Mouse (Mus musculus): ENCODE data around the gene Ugt1a7c. TPM values are rescaled to one million over a fixed set of nuclear protein-coding genes. Genes with fewer than 3 reads are reported as not detected.
"Not testable (repeated sequence)": the region's sequence is repeated elsewhere in the genome, so short reads cannot be mapped to it uniquely, and the experiment has no call there.

Ugt1a7c gene
- polyA plus RNA-seq, 1 experiment, result 96.9 TPM

- H3K27me3 ChIP-seq (replicated peaks; ENCODE audit: control insufficient read depth, insufficient read depth, low read length), result no peaks in the 10 kb centered on the region
- no peak for DNase-seq
- TF ChIP-seq POLR2A (IDR thresholded peaks at IDR 0.05; ENCODE audit: low read depth, low read length) (no peak), CTCF (conservative IDR thresholded peaks at IDR 0.05; ENCODE audit: insufficient read depth, insufficient read length, low read depth, low read length) (no peak)
- no peaks in the 10 kb centered on the region for H3K36me3 ChIP-seq (ENCODE audit: control insufficient read depth, insufficient read depth, low read length)
- WGBS, result 68% methylated on average over 3 of the region's 3 CpGs
- H3K27ac ChIP-seq (ENCODE audit: insufficient read depth, low read depth, low read length), result no peak overlapping the region
- H3K4me3 ChIP-seq (ENCODE audit: insufficient read depth, low read depth, low read length), result no peak overlapping the region
- peaks cover 13% of the 10 kb centered on the region for H3K4me1 ChIP-seq (ENCODE audit: control insufficient read depth, insufficient read depth, low read length)
Observed at GRCm38 (mm10) chr1:88137264-88137663, 42.4 kb downstream of the Ugt1a7c start.

DNA sequence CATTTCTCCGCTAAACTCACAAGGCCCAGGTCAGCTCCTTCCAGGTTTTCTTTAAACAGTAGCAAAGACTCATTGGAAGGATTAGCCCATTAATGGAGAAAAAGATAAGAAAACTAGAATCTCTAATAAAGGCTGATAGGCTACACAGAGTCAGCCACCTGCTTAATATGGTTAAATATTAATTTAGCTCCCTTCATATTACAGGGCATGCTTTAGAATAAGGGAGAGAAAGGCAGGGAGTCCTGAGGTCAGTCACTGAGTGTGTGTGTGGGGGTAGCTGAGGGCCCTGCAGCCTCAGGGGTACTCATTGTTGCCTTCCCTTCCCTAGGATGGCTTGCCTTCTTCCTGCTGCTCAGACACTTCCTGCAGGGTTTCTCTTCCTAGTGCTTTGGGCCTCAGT is 43.3 kb downstream of the Ugt1a7c start:
- no peak for DNase-seq
- H3K4me3 ChIP-seq (ENCODE audit: insufficient read depth, low read depth, low read length), result no peak overlapping the region
- H3K4me1 ChIP-seq (ENCODE audit: control insufficient read depth, insufficient read depth, low read length), result peaks cover 13% of the 10 kb centered on the region
- H3K36me3 ChIP-seq (ENCODE audit: control insufficient read depth, insufficient read depth, low read length), result no peaks in the 10 kb centered on the region
- TF ChIP-seq CTCF (conservative IDR thresholded peaks at IDR 0.05; ENCODE audit: insufficient read depth, insufficient read length, low read depth, low read length), result no peak
- 86% methylated on average over 1 of the region's 1 CpGs for WGBS
- H3K27me3 ChIP-seq (replicated peaks; ENCODE audit: control insufficient read depth, insufficient read depth, low read length), result no peaks in the 10 kb centered on the region
- H3K27ac ChIP-seq (ENCODE audit: insufficient read depth, low read depth, low read length), result no peak overlapping the region

DNA sequence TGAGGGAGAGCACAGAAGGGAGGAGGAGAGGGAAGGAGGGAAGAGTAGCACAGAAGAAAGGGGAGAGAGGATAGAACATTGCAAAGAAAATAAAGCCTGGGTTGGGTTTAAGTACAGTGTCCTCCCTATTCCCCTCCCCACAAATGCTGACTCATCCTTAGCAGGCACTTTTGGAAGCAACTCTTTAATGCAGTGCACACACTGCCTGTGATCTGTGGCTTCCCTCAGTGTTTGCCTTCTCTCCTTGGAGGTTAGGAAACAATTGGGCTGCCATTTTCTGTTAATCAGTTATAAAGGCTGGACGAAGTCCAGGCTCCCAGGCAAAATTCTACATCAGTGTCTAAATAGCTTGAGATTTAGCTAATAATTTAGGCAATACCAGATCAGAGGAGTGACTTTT is 45.6 kb downstream of the Ugt1a7c start:
- not testable (repeated sequence) for H3K36me3 ChIP-seq (ENCODE audit: control insufficient read depth, insufficient read depth, low read length); H3K4me1 ChIP-seq (ENCODE audit: control insufficient read depth, insufficient read depth, low read length); H3K4me3 ChIP-seq (ENCODE audit: insufficient read depth, low read depth, low read length); H3K27me3 ChIP-seq (replicated peaks; ENCODE audit: control insufficient read depth, insufficient read depth, low read length); H3K27ac ChIP-seq (ENCODE audit: insufficient read depth, low read depth, low read length)
- WGBS, result 25% methylated on average over 1 of the region's 1 CpGs
- peak; percentile 90 for DNase-seq

DNA sequence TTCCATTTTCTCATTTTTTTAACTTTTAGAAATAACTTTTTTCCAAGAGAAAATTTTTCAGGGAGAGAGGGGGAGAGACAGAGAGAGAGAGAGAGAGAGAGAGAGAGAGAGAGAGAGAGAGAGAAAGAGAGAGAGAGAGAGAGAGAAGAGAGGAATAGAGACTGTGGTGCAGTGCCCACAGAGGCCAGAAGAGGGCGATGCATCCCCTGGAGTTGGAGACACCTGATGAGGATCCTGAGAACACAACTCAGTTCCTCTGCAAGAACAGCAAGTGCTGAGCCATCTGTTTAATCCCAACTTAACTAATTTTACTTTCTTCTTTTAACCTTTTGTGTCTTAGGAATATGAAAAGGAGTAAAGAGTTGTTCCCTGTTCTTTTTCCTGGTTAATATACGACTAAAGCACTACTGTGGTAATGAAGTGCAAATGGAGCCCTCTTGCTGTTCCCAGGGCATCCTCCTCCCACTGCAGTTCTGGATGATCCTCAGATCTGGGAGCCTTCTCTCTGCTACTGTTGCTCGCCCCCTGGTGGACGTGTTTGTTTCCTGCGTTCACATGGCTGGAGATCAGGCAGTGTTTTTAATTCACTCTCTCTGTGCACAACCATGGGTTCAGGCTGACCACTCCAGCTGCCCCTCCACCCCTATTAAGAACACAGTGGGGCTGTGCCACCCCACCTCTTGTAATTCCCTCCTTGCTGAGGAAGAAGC is 49.3 kb downstream of the Ugt1a7c start:
- peak; percentile 72 for DNase-seq
- not testable (repeated sequence) for H3K36me3 ChIP-seq (ENCODE audit: control insufficient read depth, insufficient read depth, low read length); H3K4me3 ChIP-seq (ENCODE audit: insufficient read depth, low read depth, low read length); H3K27me3 ChIP-seq (replicated peaks; ENCODE audit: control insufficient read depth, insufficient read depth, low read length); H3K27ac ChIP-seq (ENCODE audit: insufficient read depth, low read depth, low read length); H3K4me1 ChIP-seq (ENCODE audit: control insufficient read depth, insufficient read depth, low read length)
- 2% methylated on average over 5 of the region's 5 CpGs for WGBS
- peak; percentile 53 for TF ChIP-seq CTCF (conservative IDR thresholded peaks at IDR 0.05; ENCODE audit: insufficient read depth, insufficient read length, low read depth, low read length)

DNA sequence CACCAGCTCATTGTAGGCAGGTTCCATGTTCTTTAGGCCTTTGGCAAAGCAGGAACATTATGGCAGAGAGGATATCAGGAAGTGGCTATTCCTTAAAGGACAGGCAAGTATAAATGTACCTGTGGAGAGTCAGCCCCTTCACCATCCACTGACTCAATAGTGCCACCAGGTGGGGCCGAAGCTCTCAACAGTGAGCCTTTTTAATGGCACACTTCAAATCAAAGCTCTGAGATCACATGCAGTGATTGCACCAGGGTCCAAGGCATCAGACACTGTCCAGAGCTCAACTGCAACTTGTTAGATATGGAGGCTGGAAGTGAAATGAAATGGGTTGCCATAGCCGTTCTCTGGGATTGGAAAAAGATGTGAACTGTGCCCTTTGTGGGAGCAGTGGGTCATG is 50.4 kb downstream of the Ugt1a7c start:
- 62% methylated on average over 2 of the region's 2 CpGs for WGBS
- not testable (repeated sequence) for H3K27ac ChIP-seq (ENCODE audit: insufficient read depth, low read depth, low read length); H3K27me3 ChIP-seq (replicated peaks; ENCODE audit: control insufficient read depth, insufficient read depth, low read length); H3K36me3 ChIP-seq (ENCODE audit: control insufficient read depth, insufficient read depth, low read length); H3K4me1 ChIP-seq (ENCODE audit: control insufficient read depth, insufficient read depth, low read length); H3K4me3 ChIP-seq (ENCODE audit: insufficient read depth, low read depth, low read length)
- peak; percentile 41 for TF ChIP-seq CTCF (conservative IDR thresholded peaks at IDR 0.05; ENCODE audit: insufficient read depth, insufficient read length, low read depth, low read length)
- peak; percentile 30 for DNase-seq

- H3K27me3 ChIP-seq (replicated peaks; ENCODE audit: control insufficient read depth, insufficient read depth, low read length); H3K4me3 ChIP-seq (ENCODE audit: insufficient read depth, low read depth, low read length); H3K27ac ChIP-seq (ENCODE audit: insufficient read depth, low read depth, low read length); DNase-seq; H3K4me1 ChIP-seq (ENCODE audit: control insufficient read depth, insufficient read depth, low read length); H3K36me3 ChIP-seq (ENCODE audit: control insufficient read depth, insufficient read depth, low read length): not testable (repeated sequence)
- TF ChIP-seq CTCF (conservative IDR thresholded peaks at IDR 0.05; ENCODE audit: insufficient read depth, insufficient read length, low read depth, low read length), result peak; percentile 36; the same call in 1 of the 2 replicates
- 88% methylated on average over 2 of the region's 2 CpGs for WGBS
Observed at GRCm38 (mm10) chr1:88150133-88150532, 55.3 kb downstream of the Ugt1a7c start.

DNA sequence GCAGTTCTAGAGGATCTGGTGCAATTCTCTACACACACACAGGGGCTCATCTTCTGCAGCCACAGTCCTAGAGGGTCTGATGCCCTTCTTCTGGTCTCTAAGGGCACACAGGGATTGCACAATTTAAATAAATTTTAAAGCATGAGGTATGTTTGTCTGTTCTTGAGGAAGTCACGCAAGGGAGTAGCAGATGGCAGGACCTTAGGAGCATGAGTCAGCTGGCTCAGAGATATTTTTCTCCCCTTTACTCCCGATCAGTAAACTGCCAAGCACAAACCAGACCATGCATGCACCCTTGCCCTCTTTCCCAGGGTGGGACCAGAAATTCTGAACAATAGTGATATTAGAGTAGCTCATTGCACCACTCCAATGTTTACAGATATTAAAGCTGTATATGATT is 63.6 kb downstream of the Ugt1a7c start:
- Histone ChIP-seq H3K27ac (ENCODE audit: insufficient read depth, low read depth, low read length) (no peak overlapping the region), H3K4me1 (ENCODE audit: control insufficient read depth, insufficient read depth, low read length) (no peaks in the 10 kb centered on the region), H3K4me3 (ENCODE audit: insufficient read depth, low read depth, low read length) (no peak overlapping the region), H3K36me3 (ENCODE audit: control insufficient read depth, insufficient read depth, low read length) (no peaks in the 10 kb centered on the region), H3K27me3 (replicated peaks; ENCODE audit: control insufficient read depth, insufficient read depth, low read length) (no peaks in the 10 kb centered on the region)
- no peak for DNase-seq
- WGBS, result 74% methylated on average over 2 of the region's 2 CpGs
- TF ChIP-seq POLR2A (IDR thresholded peaks at IDR 0.05; ENCODE audit: low read depth, low read length) (no peak), CTCF (conservative IDR thresholded peaks at IDR 0.05; ENCODE audit: insufficient read depth, insufficient read length, low read depth, low read length) (no peak)

GRCm38 (mm10) chr1:88165711-88166110 is 70.8 kb downstream of the Ugt1a7c start, which contains the start of gene Ugt1a5:
Ugt1a5 (plus strand) TSS chr1:88166012.
- TF ChIP-seq CTCF (conservative IDR thresholded peaks at IDR 0.05; ENCODE audit: insufficient read depth, insufficient read length, low read depth, low read length), result 0 out of 2 replicates have a peak, but pooled peaks have one; percentile 16
- no peak for TF ChIP-seq POLR2A (IDR thresholded peaks at IDR 0.05; ENCODE audit: low read depth, low read length)
- no peak for DNase-seq
- Histone ChIP-seq H3K4me3 (ENCODE audit: insufficient read depth, low read depth, low read length) (no peak within 1 kb of the TSS), H3K27me3 (replicated peaks; ENCODE audit: control insufficient read depth, insufficient read depth, low read length) (no peaks in the 10 kb centered on the region), H3K36me3 (ENCODE audit: control insufficient read depth, insufficient read depth, low read length) (no peaks in the 10 kb centered on the region), H3K4me1 (ENCODE audit: control insufficient read depth, insufficient read depth, low read length) (no peaks in the 10 kb centered on the region), H3K27ac (ENCODE audit: insufficient read depth, low read depth, low read length) (no peak within 1 kb of the TSS)
- WGBS, result 74% methylated on average over 5 of the region's 5 CpGs

- WGBS, result 85% methylated on average over 7 of the region's 7 CpGs
Observed at GRCm38 (mm10) chr1:88172190-88172589, 77.3 kb downstream of the Ugt1a7c start.

More at GRCm38 (mm10) chr1:88172190-88172589, 77.3 kb downstream of the Ugt1a7c start:
- H3K4me3 ChIP-seq (ENCODE audit: insufficient read depth, low read depth, low read length); H3K27me3 ChIP-seq (replicated peaks; ENCODE audit: control insufficient read depth, insufficient read depth, low read length); H3K4me1 ChIP-seq (ENCODE audit: control insufficient read depth, insufficient read depth, low read length); H3K36me3 ChIP-seq (ENCODE audit: control insufficient read depth, insufficient read depth, low read length); DNase-seq; H3K27ac ChIP-seq (ENCODE audit: insufficient read depth, low read depth, low read length): not testable (repeated sequence)
